Mouse (Mus musculus) kidney, postnatal 4 days (tissue): ENCODE results near the gene Agpat3.

Experiments used
- DNase-seq, 2 experiments: peaks; one replicate each; pipeline ENCODE4 v3.0.0; 2021; ENCODE audit warnings: mixed read lengths in 2 of 2

The Agpat3 gene

GRCm38 (mm10) chr10:78293576-78293975 lies 58.7 kb downstream of the Agpat3 start:
- DNase-seq, result no peak

GRCm38 (mm10) chr10:78292381-78292780 lies 59.9 kb downstream of the Agpat3 start:
- peak in 1 of 2 experiments; percentile 55 for DNase-seq

GRCm38 (mm10) chr10:78290730-78291535 lies 61.4 kb downstream of the Agpat3 start:
- no peak for DNase-seq

GRCm38 (mm10) chr10:78288896-78289295 lies 63.4 kb downstream of the Agpat3 start:
- DNase-seq, result no peak

- no peak for DNase-seq
Observed at GRCm38 (mm10) chr10:78288135-78288534, 64.2 kb downstream of the Agpat3 start.

- DNase-seq, result peak; percentile 28 to 59
Observed at GRCm38 (mm10) chr10:78287465-78288132, 64.7 kb downstream of the Agpat3 start.

GRCm38 (mm10) chr10:78285959-78286358 lies 66.3 kb downstream of the Agpat3 start:
- no peak for DNase-seq

GRCm38 (mm10) chr10:78285409-78285808 lies 66.9 kb downstream of the Agpat3 start:
- DNase-seq, result no peak

GRCm38 (mm10) chr10:78284812-78285211 lies 67.5 kb downstream of the Agpat3 start:
- DNase-seq, result no peak

GRCm38 (mm10) chr10:78282411-78282810 lies 69.9 kb downstream of the Agpat3 start:
- DNase-seq, result no peak

GRCm38 (mm10) chr10:78280486-78280885 lies 71.8 kb downstream of the Agpat3 start:
- peak in 1 of 2 experiments; percentile 40 for DNase-seq

GRCm38 (mm10) chr10:78279210-78279609 lies 73.1 kb downstream of the Agpat3 start:
- peak; percentile 60 to 74 for DNase-seq

- DNase-seq, result no peak
Observed at GRCm38 (mm10) chr10:78277835-78278234, 74.5 kb downstream of the Agpat3 start.

- no peak for DNase-seq
Observed at GRCm38 (mm10) chr10:78276242-78276641, 76.0 kb downstream of the Agpat3 start.

GRCm38 (mm10) chr10:78272932-78273331 lies 79.4 kb downstream of the Agpat3 start:
- no peak for DNase-seq

GRCm38 (mm10) chr10:78265881-78266280 lies 86.4 kb downstream of the Agpat3 start:
- no peak for DNase-seq

GRCm38 (mm10) chr10:78264735-78265134 lies 87.6 kb downstream of the Agpat3 start:
- no peak for DNase-seq

- no peak for DNase-seq
Observed at GRCm38 (mm10) chr10:78260916-78261650, 91.2 kb downstream of the Agpat3 start.

GRCm38 (mm10) chr10:78260322-78260721 lies 92.0 kb downstream of the Agpat3 start:
- DNase-seq, result peak; percentile 50 to 72

GRCm38 (mm10) chr10:78259702-78260101 lies 92.6 kb downstream of the Agpat3 start:
- no peak for DNase-seq

GRCm38 (mm10) chr10:78259230-78259629 lies 93.1 kb downstream of the Agpat3 start:
- DNase-seq, result no peak

GRCm38 (mm10) chr10:78258142-78258675 lies 94.1 kb downstream of the Agpat3 start:
- no peak for DNase-seq

GRCm38 (mm10) chr10:78255646-78256059 lies 96.6 kb downstream of the Agpat3 start:
- peak in 1 of 2 experiments; percentile 42 for DNase-seq
